Mouse (Mus musculus) embryonic fibroblast, embryonic 13.5 days (primary cell): ENCODE data around the gene Sptlc2.

Source experiments
- CTCF ChIP-seq: IDR thresholded peaks from 2 replicates; pipeline ENCODE4 v1.5.1; 2011; ENCODE audit warnings: mild to moderate bottlenecking, control low read depth, low read length, moderate library complexity, borderline replicate concordance; ENCODE audit not compliant: insufficient read depth
- POLR2A ChIP-seq: IDR thresholded peaks from 2 replicates; pipeline ENCODE4 v1.6.1; 2011; ENCODE audit warnings: low read depth, mild to moderate bottlenecking, control low read depth, low read length, moderate library complexity

DNA sequence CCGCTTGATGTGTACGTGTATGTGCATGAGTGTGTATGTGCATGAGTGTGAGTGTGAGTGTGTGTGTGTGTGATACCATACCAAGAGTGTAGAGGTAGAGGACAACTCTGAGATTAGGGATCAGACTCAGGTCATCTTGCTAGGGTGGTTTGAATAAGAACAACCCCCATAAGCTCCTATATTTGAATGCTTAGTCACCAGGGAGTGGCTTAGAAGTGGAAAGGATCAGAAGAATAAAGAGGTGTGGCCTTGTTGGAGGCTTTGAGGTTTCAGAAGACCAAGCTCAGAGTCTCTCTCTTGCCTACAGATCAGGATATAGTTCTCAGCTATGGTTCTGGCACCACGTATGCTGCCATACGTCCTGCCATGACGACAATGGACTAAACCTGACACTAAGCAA lies 131.5 kb downstream of the Sptlc2 start:
- TF ChIP-seq CTCF (no peak), POLR2A (no peak)
